Mouse (Mus musculus) G1E (cell line): Measurements from ENCODE around the gene Dhrs9. TPM values are rescaled to one million over a fixed set of nuclear protein-coding genes. Genes with fewer than 3 reads are reported as not detected.

Experiments
- ATAC-seq: 2 replicates; pipeline ENCODE4 v1.8.0; 2016; ENCODE audit warnings: mild to moderate bottlenecking; ENCODE audit not compliant: insufficient number of reproducible peaks, poor library complexity, low FRiP score, severe bottlenecking; ENCODE audit errors: extremely low read depth
- DNase-seq: peaks from one replicate; pipeline ENCODE4 v3.0.0; 2012; ENCODE audit warnings: low spot score
- H3K27me3 ChIP-seq: 2 replicates; pipeline ENCODE4 v1.6.1; 2012; ENCODE audit warnings: mild to moderate bottlenecking, low read length, inconsistent platforms; ENCODE audit not compliant: insufficient read depth
- H3K36me3 ChIP-seq: replicated peaks from 2 replicates; pipeline ENCODE3; 2012; ENCODE audit warnings: mild to moderate bottlenecking, inconsistent platforms
- H3K4me1 ChIP-seq: 2 replicates; pipeline ENCODE4 v1.6.1; 2012; ENCODE audit warnings: low read depth, low read length, inconsistent platforms, mixed read lengths; ENCODE audit not compliant: insufficient read depth
- H3K4me3 ChIP-seq: 2 replicates; pipeline ENCODE4 v1.5.1; 2012; ENCODE audit warnings: low read depth, mild to moderate bottlenecking, inconsistent platforms, low read length, moderate library complexity, mixed read lengths
- H3K9me3 ChIP-seq: replicated peaks from 2 replicates; pipeline ENCODE4 v1.6.1; 2012; ENCODE audit warnings: inconsistent platforms
- CTCF ChIP-seq: IDR thresholded peaks from 2 replicates; pipeline ENCODE4 v1.5.1; 2012; ENCODE audit warnings: low read depth, low read length, inconsistent platforms, mixed read lengths
- GATA1 ChIP-seq: IDR thresholded peaks from 2 replicates; pipeline ENCODE4 v1.6.1; 2012; ENCODE audit warnings: borderline replicate concordance, low read length, inconsistent platforms, mixed read lengths
- GATA2 ChIP-seq: IDR thresholded peaks from 2 replicates; pipeline ENCODE4 v1.6.1; 2012; ENCODE audit warnings: low read depth, low read length, inconsistent platforms, borderline replicate concordance
- POLR2AphosphoS5 ChIP-seq: IDR thresholded peaks from 2 replicates; pipeline ENCODE4 v1.6.1; 2012; ENCODE audit warnings: low read depth, low read length, inconsistent platforms; ENCODE audit not compliant: insufficient replicate concordance
- TAL1 ChIP-seq: conservative IDR thresholded peaks from 2 replicates; pipeline ENCODE4 v1.6.1; 2012; ENCODE audit warnings: low read depth, low read length, inconsistent platforms, mixed read lengths
- polyA plus RNA-seq: library from polyadenylated mRNA; stranded (reverse); fragments of >175 nt; gene quantifications from 2 replicates; pipeline ENCODE4 v1.2.3, GENCODE M21; 2012
- total RNA-seq, 2 experiments: library from RNA; stranded (forward) in 1 of 2; stranded (reverse) in 1 of 2; fragments of 200-1000 nt in 1 of 2; fragments of >200 nt in 1 of 2; fragmentation: Nextera tagmentation in 1 of 2; gene quantifications; 2 replicates each; pipeline ENCODE4 v1.2.3; 2014 to 2017

Dhrs9 gene
- total and polyA plus RNA-seq, 3 experiments: 0.16 TPM; not detected in 2

DNA sequence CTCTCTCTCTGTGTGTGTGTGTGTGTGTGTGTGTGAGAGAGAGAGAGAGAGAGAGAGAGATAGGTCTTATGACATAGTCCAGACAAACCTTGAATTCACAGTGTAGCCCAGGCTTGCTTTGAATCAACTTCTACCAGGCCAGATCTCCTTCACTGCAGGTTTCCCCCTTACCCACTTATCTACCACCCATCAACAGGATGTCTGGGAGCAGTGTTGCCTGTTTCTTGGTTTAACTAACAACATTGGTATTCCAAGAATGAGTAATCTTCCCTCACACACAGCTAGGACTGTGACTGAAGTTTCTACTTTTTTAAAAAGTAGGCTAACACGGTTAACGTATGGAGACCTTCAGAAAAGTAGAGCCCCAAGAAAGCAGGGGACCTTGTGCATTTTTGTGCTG, 3.5 kb upstream of the Dhrs9 start:
- H3K9me3 ChIP-seq: no peaks in the 10 kb centered on the region
- ATAC-seq (no peak), DNase-seq (no peak)
- no peak overlapping the region for H3K4me3 ChIP-seq
- H3K27me3 ChIP-seq: peaks cover 3% of the 10 kb centered on the region; the same call in 1 of the 2 replicates
- no peaks in the 10 kb centered on the region for H3K36me3 ChIP-seq
- TF ChIP-seq TAL1 (no peak), GATA1 (no peak), GATA2 (no peak), POLR2AphosphoS5 (no peak), CTCF (no peak)
- H3K4me1 ChIP-seq: no peaks in the 10 kb centered on the region

DNA sequence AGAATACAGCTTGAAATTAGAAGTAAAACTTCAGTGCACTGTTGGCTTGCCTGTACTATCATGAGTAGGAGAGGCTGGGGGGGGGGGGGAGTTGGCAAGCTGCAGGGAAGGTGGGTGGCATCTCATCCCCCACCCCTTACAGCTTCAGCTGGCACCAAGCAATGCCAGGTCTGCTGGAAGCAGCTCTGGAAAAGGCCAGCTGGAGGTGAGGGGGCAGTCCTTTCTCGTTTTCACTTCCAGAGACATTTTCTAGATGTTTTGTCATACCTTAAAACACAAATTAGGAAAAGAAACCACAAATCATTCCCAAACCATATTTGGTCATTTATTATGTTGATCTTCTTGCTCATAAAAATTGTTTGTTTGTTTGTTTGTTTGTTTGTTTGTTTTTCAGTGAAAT, 444 bp upstream of the Dhrs9 start:
- Histone ChIP-seq H3K4me1 (no peaks in the 10 kb centered on the region), H3K9me3 (no peaks in the 10 kb centered on the region), H3K36me3 (no peaks in the 10 kb centered on the region), H3K4me3 (no peak overlapping the region), H3K27me3 (peaks cover 3% of the 10 kb centered on the region; the same call in 1 of the 2 replicates)
- DNase-seq (no peak), ATAC-seq (no peak)
- no peak for TF ChIP-seq TAL1
- no peak for TF ChIP-seq CTCF
- TF ChIP-seq GATA1: no peak
- TF ChIP-seq POLR2AphosphoS5: no peak
- no peak for TF ChIP-seq GATA2

DNA sequence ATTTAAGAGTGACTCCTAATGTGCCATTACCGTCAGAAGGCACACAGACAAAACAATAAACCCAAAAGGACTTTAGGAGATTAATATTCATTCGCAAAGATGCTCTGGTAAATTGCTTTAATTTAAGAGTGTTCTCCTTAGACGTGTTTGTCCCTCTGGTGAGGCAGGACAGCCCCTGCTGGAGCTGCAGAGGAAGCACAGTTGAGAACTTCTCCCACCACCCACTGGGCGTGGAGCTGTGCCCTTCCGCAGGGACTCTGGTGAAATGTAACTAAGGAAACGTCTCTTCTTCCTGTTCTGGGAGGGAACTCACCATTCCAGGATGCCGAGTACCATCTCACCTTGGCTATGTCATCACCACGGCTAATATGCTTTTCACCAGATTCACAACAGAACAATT, 1.5 kb downstream of the Dhrs9 start:
- Histone ChIP-seq H3K4me3 (no peak overlapping the region), H3K36me3 (no peaks in the 10 kb centered on the region), H3K4me1 (no peaks in the 10 kb centered on the region), H3K9me3 (no peaks in the 10 kb centered on the region), H3K27me3 (peaks cover 3% of the 10 kb centered on the region; the same call in 1 of the 2 replicates)
- DNase-seq: no peak
- TF ChIP-seq GATA1: no peak
- no peak for TF ChIP-seq CTCF
- no peak for TF ChIP-seq POLR2AphosphoS5
- TF ChIP-seq GATA2: no peak
- TF ChIP-seq TAL1: no peak
- ATAC-seq: no peak

DNA sequence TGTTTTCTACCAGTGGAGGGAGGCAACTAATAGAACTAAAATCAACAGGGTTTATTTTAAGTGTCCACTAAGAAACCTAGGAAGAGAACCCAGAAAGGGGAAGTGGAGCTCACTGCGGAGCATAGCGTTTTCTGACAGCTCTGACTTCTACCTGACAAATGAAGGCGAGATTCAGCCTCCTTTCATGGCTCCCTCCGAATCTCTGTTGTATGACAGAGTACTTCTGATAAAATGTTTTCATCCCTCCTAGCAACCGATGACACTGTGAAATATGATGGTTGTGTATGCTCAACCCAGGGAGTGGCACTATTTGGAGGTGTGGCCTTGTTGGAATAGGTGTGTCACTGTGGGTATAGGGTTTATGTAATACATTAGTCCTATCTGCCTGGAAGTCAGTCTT, 2.6 kb downstream of the Dhrs9 start:
- no peak for TF ChIP-seq POLR2AphosphoS5
- no peak for TF ChIP-seq CTCF
- no peak for TF ChIP-seq GATA1
- TF ChIP-seq GATA2: no peak
- no peak for TF ChIP-seq TAL1
- peaks cover 3% of the 10 kb centered on the region; the same call in 1 of the 2 replicates for H3K27me3 ChIP-seq
- no peak for ATAC-seq
- no peaks in the 10 kb centered on the region for H3K4me1 ChIP-seq
- H3K4me3 ChIP-seq: no peak overlapping the region
- no peaks in the 10 kb centered on the region for H3K9me3 ChIP-seq
- no peak for DNase-seq
- no peaks in the 10 kb centered on the region for H3K36me3 ChIP-seq

DNA sequence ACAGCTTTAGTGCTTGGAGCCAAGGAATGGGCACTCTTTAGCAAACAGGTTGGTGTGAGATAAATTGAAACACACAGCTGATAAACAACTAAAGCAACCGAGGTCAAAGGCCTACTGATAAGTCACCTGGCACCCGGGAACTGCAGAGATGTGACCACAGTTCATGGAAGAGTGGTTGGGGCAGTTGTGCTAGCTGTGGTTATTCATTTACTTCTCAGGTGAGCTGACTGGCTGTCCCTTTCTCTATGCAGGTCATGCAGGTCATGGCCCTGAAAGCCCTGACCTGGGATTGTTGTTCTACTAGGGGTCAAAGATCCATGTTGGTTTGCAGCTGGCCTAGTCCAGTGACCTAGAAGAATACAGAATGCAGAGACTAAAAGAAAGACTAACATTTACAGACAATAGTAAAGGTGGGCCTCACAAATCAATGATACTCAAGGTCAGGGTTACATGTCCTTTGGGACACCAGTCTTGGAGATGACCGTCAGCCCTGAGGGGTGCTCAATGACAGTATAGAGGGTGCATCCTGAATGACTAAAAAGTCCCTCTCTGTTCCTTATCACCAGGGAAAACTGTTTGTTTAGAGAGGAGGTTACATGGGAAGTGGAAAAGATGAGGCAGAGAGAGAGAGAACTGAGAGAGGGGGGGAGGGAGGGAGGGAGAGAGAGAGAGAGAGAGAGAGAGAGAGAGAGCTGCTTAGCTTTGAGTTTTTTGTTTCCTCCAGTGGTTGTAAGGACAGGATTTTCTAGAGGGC, 6.0 kb downstream of the Dhrs9 start:
- no peak for ATAC-seq
- TF ChIP-seq GATA1 (no peak), GATA2 (no peak)
- Histone ChIP-seq H3K4me3 (no peak overlapping the region), H3K9me3 (no peaks in the 10 kb centered on the region), H3K27me3 (no peaks in the 10 kb centered on the region), H3K36me3 (no peaks in the 10 kb centered on the region), H3K4me1 (no peaks in the 10 kb centered on the region)
- no peak for DNase-seq

DNA sequence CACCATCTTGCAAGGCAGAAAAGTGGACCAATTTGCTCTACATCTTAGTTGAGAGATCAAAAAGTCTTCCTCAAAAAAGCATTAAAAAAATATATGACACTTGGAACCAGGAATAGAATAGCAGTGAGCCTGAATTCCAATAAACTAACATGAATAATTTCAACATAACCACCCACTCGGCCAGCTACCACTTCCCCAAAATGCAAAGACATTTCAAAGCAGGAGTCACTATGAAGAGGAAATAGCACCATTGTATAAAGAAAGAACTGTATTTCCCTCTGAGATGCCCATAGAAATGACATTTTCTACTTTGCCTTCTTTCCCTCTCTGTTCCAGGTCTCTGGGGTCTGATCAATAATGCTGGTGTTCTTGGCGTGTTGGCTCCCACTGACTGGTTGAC, 13.7 kb downstream of the Dhrs9 start:
- Histone ChIP-seq H3K9me3 (no peaks in the 10 kb centered on the region), H3K27me3 (no peaks in the 10 kb centered on the region), H3K4me1 (no peaks in the 10 kb centered on the region), H3K4me3 (no peak overlapping the region), H3K36me3 (no peaks in the 10 kb centered on the region)
- ATAC-seq (no peak), DNase-seq (no peak)
- TF ChIP-seq GATA1: no peak
- no peak for TF ChIP-seq TAL1
- no peak for TF ChIP-seq CTCF
- no peak for TF ChIP-seq GATA2
- no peak for TF ChIP-seq POLR2AphosphoS5
